Mouse (Mus musculus) megakaryocyte, embryonic 14.5 days (primary cell): ENCODE data around the gene Smox.

ENCODE experiments used
- FLI1 ChIP-seq: IDR thresholded peaks from 2 replicates; pipeline ENCODE4 v1.6.1; 2012; ENCODE audit warnings: low read length, inconsistent platforms, mixed read lengths
- GATA1 ChIP-seq: IDR thresholded peaks from 3 replicates; pipeline ENCODE4 v1.6.1; 2012; ENCODE audit warnings: mixed read lengths, low read length, inconsistent platforms, borderline replicate concordance

GRCm38 (mm10) chr2:131550474-131550873 is 59.2 kb downstream of the Smox start:
- TF ChIP-seq GATA1 (no peak), FLI1 (peak; percentile 6; the same call in 1 of the 2 replicates)
